Mouse (Mus musculus) mouse trophoblast stem cell (cell line): ENCODE results near the gene Zfp467.

Experiments used
- in situ Hi-C, 2 experiments: fragments of 300-500 bp; cut with MseI, MboI; formaldehyde crosslinking; loops; 2 replicates in 1 of 2; 3 replicates in 1 of 2; pipeline ENCODE4 v1.15.1; 2025

The Zfp467 gene

DNA sequence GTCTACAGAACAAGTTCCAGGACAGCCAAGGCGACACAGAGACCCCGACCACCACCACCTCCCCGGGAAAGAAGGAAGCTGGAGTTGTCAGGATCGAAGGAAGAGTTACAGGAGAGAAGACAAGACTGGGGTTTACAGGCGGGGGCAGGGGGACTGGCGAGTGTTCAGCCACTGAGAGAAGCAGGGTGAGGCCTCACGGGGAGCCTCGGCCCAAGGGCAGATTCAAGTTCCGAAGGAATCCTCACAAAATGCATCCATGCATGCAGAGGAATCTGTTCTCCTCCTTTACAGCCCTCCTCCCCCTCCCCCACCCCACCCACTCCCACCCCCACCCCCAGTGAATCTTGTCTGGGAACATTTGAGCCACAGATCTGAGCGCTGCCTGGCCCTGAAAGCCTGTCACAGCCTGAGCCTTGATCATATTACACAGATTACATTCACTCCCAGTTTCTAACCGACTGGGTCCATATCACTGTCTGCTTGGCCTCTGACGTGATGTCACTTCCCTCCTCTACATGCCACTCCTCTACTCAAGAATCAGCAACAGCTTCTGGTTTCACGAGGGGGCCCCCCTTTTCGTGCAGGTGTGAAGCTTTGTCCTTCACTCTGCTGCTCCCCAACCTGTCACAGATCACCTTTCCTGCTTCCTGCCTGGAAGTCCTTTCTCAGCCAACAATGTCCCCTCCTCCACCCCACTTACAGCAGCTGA is 5.2 kb downstream of the Zfp467 start:
- in situ Hi-C loops = no loop called here

DNA sequence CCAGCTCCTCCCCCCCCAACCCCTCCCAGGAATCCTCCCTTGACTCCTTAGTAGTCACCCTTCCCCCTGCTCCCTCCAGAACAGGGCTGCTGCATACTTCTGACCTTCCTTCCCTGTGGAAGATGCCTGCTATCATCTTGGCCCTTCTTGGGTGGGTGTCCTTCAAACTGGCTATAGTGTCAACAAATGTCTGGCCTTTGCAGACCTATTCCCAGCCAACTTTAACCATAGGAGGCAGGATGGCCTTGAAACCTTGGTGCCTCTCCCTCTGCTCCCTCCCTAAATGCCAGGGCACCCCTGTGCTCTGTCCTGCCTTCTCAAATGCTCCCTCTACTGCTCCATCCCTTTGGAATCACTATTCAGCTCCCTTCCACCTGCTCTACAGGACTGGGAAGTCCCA is 6.0 kb downstream of the Zfp467 start:
- in situ Hi-C loops = no loop called here

DNA sequence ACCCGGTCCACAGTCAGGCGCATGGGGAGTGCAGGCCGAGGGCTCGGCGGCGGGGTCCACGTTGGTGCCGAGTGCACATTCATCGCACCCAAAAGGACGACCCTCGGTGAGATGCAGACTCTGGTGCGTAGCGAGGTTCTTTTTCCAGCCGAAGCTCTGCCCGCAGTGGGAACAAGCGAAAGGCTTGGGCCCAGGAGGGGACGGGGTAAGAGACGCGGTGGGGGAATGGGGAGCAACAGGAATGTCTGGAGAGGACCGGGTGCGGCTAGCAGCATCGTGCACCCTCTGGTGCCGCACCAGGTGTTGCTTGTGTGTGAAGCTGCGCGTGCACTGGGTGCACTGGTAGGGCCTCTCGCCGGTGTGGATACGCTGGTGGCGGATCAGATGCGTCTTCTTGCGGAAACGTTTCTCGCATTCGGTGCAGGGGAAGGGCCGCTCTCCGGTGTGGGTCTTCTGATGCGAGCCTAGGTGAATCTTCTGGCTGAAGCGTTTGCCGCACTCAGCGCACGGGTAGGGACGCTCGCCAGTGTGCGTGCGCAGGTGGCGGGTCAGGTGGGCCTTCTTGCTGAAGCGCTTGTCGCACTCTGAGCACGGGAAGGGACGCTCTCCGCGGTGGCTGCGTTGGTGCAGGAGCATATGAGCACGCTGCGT is 7.0 kb downstream of the Zfp467 start:
- in situ Hi-C loops = no loop called here

DNA sequence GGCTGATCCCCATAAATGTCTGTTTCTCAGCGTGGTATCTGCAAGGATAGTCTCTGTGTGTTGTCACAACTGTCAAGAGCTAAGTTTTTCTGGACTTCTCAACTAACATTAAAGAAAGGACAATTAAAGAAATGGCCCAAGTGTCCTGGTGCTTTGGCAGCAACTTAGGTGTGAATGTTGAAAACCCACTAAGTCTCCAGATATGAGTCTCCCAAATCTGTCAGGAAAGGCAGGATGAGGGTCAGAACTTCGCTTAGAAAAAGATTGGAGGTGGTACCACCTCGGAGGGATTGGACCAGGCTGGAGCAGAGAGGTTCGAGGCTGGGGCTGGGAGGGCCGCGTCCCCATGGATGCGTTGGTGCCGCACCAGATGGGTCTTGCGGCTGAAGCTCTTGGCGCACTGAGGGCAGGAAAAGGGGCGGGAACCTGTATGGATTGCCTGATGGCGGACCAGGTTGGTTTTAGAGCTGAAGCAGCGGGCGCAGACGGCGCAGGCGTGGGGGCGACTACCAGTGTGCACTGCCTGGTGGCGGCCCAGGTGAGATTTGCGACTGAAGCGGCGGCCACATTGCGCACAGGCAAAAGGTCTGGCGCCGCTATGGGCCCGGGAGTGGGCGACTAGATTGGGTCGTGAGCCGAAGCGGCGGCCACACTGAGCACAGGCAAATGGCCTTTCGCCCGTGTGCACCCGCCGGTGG is 7.8 kb downstream of the Zfp467 start:
- in situ Hi-C loops = no loop called here

DNA sequence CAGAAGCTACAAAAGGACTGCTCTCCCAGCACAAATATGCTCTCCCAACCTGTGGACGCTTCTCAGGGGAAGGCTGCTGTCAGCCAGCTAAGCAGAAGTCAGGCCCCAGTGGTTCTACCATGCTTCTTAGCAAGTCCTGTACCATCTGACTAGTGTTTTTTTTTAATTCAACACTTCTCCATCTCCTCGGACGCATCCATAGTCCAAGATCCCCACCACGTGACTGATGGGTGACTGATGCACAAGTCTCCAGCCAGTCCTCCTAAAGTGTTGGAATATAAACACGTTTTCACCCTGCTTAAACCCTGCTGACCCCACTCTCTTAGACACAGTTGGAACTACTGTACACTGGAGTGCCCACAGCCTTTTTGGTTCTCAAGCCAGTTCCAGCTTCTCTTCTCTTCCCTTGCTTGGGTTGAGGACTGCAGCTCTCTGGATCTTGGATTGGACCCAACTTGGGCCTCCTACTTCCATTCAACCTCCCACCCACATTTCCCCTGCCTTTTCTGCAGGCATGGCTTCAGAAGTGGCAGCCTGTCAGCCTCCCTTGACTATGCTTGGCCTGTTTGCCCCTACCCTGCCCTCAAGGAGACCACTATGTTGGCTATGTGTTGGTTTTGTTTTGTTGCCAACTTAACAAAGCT is 9.8 kb downstream of the Zfp467 start:
- in situ Hi-C loops = no loop called here

DNA sequence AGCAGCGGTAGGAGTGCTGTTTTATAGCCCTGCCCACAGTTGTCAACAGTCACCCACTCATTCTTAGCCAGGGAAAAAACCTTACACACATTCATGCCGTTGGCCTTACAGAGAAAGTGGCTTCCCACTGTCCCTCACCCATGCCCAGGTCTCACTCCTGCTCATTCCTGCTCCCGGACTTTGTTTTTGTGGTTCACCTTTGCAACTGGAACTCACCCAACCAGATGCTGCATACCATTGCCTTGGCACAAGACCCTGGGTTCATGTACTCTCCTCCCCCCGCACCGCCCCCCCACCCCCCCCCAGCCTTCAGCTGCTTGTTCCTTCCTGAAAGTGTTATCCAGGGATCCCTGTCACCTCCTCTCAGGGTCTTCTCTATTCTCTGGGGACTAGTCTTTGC is 10.5 kb downstream of the Zfp467 start:
- in situ Hi-C loops = no loop called here

DNA sequence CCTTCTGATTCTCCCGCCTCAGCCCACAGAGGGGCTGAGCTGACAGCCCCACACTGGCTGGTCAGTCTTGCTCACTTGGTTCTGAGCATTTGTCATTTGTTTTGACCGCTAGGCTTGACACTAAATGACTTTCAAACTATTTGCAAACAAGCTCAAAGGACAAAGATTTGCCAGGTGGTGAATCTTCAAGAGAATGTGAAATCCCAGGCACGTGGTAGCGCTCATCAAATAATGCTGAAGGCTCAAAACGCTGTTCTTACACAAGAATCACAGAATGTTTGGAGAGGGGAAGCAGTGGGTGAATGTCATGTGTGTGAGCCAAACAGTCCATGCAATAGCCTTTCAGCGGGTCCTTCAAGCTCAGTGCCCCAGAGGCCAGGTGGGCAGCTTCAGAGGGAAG is 11.0 kb downstream of the Zfp467 start:
- in situ Hi-C loops = no loop called here

DNA sequence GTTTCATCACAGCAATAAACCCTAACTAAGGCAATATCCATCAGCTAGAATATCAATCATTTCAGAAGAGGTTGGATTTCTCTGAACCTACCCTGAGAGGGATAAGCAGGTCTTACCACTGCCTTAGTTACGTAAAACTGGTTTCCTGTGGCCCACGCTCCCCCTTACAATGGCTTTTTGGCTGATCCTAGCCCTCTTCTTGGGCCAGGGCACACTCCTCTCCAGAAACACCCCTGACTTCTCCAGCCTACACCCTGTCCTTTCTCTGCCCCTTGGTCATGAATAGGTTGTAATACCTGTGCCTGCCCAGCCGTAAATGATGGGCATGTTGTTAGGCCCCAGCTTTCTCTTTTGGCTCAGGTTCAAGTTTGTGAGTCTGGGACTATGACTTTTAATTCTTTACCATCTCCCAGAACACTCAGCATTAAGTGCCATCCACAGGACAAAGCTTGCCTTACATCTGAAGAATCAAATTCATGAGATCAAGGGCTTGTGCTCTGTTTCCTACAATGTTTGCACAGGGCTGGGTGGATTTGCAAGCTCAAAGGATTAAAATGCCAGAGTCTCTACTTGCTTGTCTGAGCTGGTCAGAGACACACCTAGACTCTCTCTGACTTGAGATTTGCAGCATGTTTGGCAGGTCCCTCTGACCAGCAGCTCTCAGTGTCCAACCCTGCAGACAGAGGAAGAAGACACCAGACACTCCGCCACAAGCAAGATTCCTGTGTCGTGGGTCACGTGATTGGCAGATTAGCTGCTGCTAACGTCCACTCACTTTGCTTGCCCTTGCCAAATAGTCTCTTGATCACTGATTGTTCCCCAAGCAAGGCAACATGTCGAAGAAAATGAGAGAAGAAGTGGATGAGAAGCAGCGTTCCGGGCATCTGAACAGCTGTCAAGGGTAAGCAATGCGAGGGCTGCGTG is 12.5 kb downstream of the Zfp467 start:
- in situ Hi-C loops = no loop called here

DNA sequence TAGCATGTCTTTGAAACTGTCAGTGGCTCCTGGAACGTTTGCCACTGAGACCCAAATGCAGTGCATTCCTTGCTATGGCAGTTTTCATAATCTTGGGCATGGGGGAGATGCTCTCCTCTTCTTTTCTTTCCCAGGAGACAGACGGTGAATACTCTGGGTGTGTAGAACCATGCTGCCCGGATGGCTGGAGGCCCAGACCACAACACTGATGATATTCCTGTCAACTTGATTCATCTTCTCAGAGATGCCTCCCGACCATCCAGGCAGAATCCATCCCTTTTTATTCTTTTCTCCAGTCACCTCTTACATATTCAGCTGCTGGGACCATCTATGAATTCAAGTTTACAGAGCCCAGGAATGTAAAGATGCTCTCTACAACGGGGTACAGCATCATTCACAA is 14.9 kb downstream of the Zfp467 start:
- in situ Hi-C loops = no loop called here

DNA sequence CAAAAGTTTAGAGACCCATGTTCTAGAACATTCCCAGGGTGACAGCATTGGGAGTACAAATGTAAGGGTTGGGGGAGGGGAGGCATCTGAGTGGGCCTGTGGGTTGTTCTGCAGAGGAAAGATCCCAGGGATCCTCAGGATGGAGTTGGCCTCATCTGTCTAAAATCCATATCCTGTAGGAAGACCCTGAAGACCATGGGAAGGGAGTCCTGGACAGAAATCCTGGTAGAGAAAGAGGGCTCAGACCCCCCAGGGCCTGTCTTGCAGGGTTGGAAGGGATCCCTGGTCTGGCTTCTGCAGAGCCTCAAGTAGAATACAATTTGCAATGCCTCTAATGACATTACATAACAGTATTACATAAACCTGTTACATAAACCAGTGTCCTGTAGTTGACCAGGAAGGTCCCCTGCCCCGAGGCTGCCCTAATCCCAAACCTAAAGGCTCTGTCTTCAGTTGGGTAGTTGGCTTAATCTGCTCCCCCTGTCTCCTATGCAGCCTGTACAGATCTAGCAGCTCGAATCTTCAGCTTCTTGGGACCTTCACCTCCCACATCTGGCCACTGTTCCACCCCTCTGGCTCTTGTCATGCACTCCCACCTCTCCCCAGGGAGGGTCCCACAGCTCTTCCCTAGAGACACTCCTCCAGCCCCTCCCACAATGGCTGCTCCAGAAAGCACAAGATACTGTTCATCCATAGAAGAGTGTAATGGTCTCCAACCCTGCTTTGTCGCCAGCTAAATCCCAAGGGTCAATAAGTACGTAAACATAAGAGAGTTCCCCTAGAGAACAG is 16.7 kb downstream of the Zfp467 start:
- in situ Hi-C loops = no loop called here

DNA sequence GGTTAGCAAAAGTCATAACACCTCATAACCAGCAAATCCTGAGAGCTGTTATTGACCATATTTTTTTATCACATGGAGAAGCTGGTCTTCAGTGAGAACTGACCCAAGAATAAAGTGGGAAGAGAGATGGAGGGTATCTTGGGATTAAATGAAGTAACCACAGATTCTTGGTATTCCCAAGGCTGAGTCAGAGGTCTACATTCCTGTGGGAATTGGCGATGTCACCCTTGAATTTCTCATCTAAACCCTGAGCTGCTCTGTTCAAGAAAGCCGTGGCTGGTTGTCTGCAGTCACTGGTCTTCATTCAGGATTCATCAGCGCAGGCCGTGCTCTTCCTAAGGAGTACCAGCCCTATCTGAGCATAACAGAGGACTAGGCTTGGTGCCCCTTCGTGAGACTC is 18.7 kb downstream of the Zfp467 start:
- in situ Hi-C loops = no loop called here

DNA sequence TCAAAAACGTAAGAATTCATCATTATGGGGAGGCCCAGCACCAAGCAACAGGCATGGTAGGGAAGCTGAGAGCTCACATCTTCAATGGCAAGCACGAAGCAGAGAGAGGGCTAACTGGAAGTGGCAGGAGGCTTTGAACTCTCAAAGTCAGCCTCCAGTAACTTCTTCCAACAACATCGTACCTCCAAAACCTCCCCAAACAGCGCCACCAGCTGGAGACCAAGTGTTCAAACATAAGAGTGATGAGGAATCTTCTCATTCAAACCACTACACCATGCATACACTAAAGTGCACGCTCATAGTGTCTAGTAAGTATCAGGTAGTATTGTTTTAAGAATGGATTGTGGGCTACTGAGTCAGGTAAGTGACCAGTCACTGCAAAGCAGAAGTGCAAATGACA is 21.6 kb downstream of the Zfp467 start:
- in situ Hi-C loops = no loop called here

DNA sequence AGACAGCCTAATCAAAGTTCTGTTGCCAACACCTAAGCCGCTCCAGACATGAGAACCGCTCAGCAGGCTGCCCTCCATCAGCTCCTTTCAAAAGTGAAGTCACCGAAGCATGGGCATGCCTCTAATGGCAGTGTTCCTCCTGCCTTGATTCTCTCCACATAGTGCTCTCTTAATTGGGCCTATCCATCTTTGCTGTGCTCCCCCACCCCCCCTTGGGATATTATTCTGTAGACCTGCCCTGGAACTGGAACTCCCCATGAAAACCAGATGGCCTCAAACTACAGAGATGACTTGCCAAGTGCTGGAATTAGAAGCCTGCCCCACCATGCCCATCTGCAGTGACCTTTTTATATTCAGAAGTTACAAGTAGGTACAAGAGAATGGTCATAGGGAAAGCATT is 22.3 kb downstream of the Zfp467 start:
- in situ Hi-C loops = no loop called here

DNA sequence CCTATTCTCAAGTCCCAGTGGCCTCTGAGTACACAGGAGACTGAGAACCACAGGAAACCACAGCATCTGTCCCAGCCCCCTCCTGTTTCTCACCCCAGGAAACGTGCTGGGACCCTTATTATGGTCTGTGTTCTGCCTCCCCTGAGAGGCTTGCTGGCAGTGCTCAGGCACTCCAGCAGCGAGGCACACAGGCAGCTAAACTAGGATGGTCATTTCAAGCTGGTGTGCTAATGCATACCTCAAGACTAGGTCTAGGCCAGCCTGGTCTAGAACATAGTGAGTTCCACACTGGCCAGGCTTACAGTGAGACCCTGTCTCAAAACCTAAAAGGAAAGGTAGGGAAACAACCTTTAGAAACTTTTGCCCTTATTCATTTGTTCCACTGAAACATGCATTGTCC is 25.0 kb downstream of the Zfp467 start:
- in situ Hi-C loops = no loop called here

DNA sequence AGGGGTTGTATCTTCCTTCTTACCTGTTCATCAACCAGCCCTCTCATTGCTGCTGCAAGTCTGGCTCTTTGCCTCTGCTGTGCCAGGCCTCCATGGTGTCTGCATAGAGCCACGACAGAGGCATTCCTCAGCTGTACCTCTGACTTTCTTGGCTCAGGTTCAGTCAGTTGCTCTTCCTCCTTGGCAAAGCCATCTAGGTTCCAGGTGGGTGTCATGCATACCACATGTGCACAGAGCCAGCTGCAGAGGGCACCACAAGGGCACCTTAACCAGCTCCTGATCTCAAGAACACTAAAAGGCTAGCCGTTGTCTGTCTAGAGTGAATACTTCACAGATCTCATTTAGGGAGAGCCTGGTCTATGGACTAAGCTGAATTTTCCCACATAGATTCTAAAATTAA is 29.1 kb downstream of the Zfp467 start:
- in situ Hi-C loops = no loop called here

DNA sequence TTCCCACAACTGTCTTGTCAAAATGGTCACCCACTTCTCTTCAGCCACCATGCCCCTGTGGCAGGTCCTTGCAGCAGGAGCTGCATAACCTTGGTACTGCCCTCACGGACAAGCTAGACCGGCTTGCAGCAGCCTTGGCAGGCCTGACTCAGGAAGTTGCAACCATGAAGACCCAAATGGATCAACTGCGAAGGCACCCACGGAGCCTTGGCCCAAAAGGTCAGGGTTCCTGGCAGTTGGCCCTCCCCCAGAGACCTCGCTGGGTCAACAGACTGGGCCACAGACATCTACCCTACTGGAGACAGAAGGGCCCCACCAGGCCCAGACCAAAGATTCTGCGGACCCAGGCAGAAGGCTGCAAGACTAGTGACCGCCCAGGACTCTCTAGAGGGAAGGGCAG is 30.0 kb downstream of the Zfp467 start:
- in situ Hi-C loops = no loop called here

DNA sequence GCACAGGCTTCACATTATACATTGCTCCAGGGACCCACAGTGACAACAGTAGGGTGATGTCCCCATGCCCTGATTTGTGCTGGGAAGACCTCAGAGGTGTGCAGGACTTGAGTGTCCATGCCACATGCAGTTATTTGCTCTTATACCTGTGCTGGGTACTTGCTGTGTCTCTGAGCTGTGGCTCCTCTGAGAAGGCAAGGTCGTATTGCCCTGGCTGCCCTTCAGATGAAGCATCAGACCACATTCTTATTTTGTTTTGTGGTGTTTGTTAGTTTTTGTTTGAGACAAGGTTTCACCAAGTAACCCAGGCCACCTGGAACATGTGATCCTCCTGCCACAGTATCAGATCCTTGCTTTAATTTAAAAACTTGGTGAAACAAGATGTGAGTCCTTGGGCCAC is 30.7 kb downstream of the Zfp467 start:
- in situ Hi-C loops = no loop called here

DNA sequence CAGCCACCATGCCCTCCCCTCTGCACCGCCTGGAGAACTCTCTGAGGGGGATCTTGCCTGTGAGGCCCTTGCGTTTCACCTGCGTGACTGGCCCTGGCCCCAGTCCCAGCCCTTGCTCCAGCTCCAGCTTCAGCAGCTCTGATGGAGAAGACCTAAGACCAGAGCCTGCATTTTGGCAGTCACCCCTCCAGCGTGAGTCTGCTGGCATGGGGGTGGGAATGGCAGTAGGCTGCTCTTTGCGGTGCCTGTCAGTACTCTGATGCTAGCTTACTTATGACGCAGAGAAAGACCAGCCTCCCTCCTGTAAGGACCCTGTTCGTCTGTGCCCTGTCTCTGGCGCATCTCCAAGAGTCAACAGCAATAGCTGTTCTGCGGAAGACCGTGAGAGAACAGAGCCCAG is 32.5 kb downstream of the Zfp467 start:
- in situ Hi-C loops = no loop called here

DNA sequence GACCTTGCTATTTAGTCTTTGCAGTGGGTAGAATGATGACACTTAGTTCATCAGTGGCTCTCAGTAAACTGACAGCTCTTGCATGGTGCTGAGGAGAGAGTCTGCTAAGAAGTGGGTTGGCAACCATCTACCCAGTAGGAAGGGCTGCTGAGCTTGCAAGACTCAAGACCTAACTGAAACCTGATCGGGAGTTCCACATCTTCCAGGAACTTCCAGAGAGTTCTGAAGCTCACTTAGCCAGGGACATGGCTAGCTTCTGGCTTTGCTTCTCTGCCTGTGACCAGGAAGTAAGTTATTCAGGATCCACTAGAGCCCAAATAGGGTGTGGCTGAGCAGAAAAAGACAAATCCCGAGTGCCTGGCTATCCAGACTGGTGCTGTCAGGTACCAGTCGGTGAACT is 33.0 kb downstream of the Zfp467 start:
- in situ Hi-C loops = no loop called here

DNA sequence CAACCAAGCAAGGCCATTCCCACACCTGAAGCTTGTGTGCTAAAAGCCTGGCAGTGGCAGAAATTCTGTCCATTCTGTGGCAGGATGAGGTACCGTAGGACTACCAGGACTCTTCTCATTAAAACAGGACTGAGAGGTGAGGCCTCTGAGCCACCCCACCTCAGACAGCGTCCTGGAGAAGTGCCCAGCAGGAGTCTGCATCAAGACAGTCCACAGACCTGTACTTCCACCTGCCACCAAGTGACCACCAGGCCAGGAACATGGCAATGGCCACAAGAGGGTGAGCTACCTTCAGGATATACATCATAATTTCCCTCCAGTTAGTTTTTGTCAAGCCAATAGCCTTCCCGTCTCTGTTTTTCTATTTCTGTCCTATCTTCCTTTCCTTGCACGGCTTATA is 33.5 kb downstream of the Zfp467 start:
- in situ Hi-C loops = no loop called here
